Mouse (Mus musculus) layer of hippocampus, adult 18-20 months (tissue): Measurements from ENCODE around the gene Mmd2. TPM values are rescaled to one million over a fixed set of nuclear protein-coding genes. Genes with fewer than 3 reads are reported as not detected.

Experiments
- DNase-seq, 2 experiments: peaks; one replicate each; pipeline ENCODE4 v3.0.0; 2022; ENCODE audit warnings: low spot score in 2 of 2
- long read RNA-seq: library from polyadenylated mRNA; stranded (forward); transcript quantifications from one replicate; pipeline ENCODE4 v2.0.0, GENCODE M21; 2021
- total RNA-seq, 2 experiments: library from RNA; stranded (reverse); gene quantifications; 2 replicates each; pipeline ENCODE4 v1.2.3; 2021

Mmd2 gene
- 100 to 1,000 TPM; 160 to 165 TPM for total RNA-seq
- long read RNA-seq, transcript Mmd2-201 (7 exons, 3,317 nt) = major isoform, 333 of 390 reads
- long read RNA-seq, partial matches to known transcripts = 6 of 390 reads
- long read RNA-seq, other reads (novel, unspliced or antisense) = 51 of 390 reads

GRCm38 (mm10) chr5:142608259-142608988 lies at the start of gene Mmd2:
Mmd2 (minus strand) TSS chr5:142608800.
- peak; percentile 74 to 89 for DNase-seq

GRCm38 (mm10) chr5:142652266-142652665 lies 43.7 kb upstream of the Mmd2 start:
- DNase-seq = no peak

- DNase-seq = peak in 1 of 2 experiments; percentile 18
Observed at GRCm38 (mm10) chr5:142650794-142651497, 42.3 kb upstream of the Mmd2 start.

- no peak for DNase-seq
Observed at GRCm38 (mm10) chr5:142650390-142650789, 41.8 kb upstream of the Mmd2 start.

GRCm38 (mm10) chr5:142649460-142650050 lies 41.0 kb upstream of the Mmd2 start:
- peak in 1 of 2 experiments; percentile 71 for DNase-seq

- no peak for DNase-seq
Observed at GRCm38 (mm10) chr5:142648162-142648561, 39.6 kb upstream of the Mmd2 start.

- no peak for DNase-seq
Observed at GRCm38 (mm10) chr5:142641331-142642051, 32.9 kb upstream of the Mmd2 start.

- no peak for DNase-seq
Observed at GRCm38 (mm10) chr5:142640088-142640487, 31.5 kb upstream of the Mmd2 start.

- DNase-seq = no peak
Observed at GRCm38 (mm10) chr5:142637823-142638222, 29.2 kb upstream of the Mmd2 start.

- DNase-seq = no peak
Observed at GRCm38 (mm10) chr5:142630224-142630623, 21.6 kb upstream of the Mmd2 start.

GRCm38 (mm10) chr5:142629663-142630025 lies 21.0 kb upstream of the Mmd2 start:
- DNase-seq = no peak

- peak; percentile 96 to 98 for DNase-seq
Observed at GRCm38 (mm10) chr5:142628726-142629662, 20.4 kb upstream of the Mmd2 start.

- no peak for DNase-seq
Observed at GRCm38 (mm10) chr5:142627398-142627797, 18.8 kb upstream of the Mmd2 start, which contains the start of gene Wipi2. Wipi2 (plus strand) TSS chr5:142627698.

- no peak for DNase-seq
Observed at GRCm38 (mm10) chr5:142623080-142623479, 14.5 kb upstream of the Mmd2 start.

- no peak for DNase-seq
Observed at GRCm38 (mm10) chr5:142622134-142622533, 13.5 kb upstream of the Mmd2 start.

GRCm38 (mm10) chr5:142621421-142621820 lies 12.8 kb upstream of the Mmd2 start:
- no peak for DNase-seq

- peak in 1 of 2 experiments; percentile 77 for DNase-seq
Observed at GRCm38 (mm10) chr5:142619866-142620265, 11.3 kb upstream of the Mmd2 start.

GRCm38 (mm10) chr5:142616326-142616725 lies 7.7 kb upstream of the Mmd2 start:
- DNase-seq = no peak

- DNase-seq = no peak
Observed at GRCm38 (mm10) chr5:142615638-142616037, 7.0 kb upstream of the Mmd2 start.

GRCm38 (mm10) chr5:142614513-142614912 lies 5.9 kb upstream of the Mmd2 start:
- no peak for DNase-seq
